Mouse (Mus musculus) heart, embryonic 15.5 days (tissue): ENCODE data around the gene Prune1. TPM values are rescaled to one million over a fixed set of nuclear protein-coding genes. Genes with fewer than 3 reads are reported as not detected.

ENCODE experiments used
- ATAC-seq: fragments of 200-750 bp; cut with Nextera tagmentation; replicated peaks from 2 replicates; pipeline ENCODE4 v1.8.0; 2017; ENCODE audit warnings: low read depth, moderate TSS enrichment; ENCODE audit not compliant: insufficient number of reproducible peaks, insufficient read depth, low FRiP score
- H3K27ac ChIP-seq: fragments of 300-500 bp; sonication (generic); 2 replicates; pipeline ENCODE4 v1.5.1; 2015; ENCODE audit warnings: mild to moderate bottlenecking, inconsistent platforms
- H3K27me3 ChIP-seq: fragments of 300-500 bp; sonication (generic); 2 replicates; pipeline ENCODE4 v1.6.1; 2015; ENCODE audit warnings: inconsistent platforms
- H3K36me3 ChIP-seq: fragments of 300-500 bp; sonication (generic); 2 replicates; pipeline ENCODE4 v1.6.1; 2015; ENCODE audit warnings: mild to moderate bottlenecking, inconsistent platforms
- H3K4me1 ChIP-seq: fragments of 300-500 bp; sonication (generic); replicated peaks from 2 replicates; pipeline ENCODE4 v1.6.1; 2015; ENCODE audit warnings: inconsistent platforms
- H3K4me2 ChIP-seq: fragments of 300-500 bp; sonication (generic); 2 replicates; pipeline ENCODE4 v1.6.1; 2015; ENCODE audit warnings: inconsistent platforms, mild to moderate bottlenecking, moderate library complexity
- H3K4me3 ChIP-seq: fragments of 300-500 bp; sonication (generic); 2 replicates; pipeline ENCODE4 v1.5.1; 2015; ENCODE audit warnings: mild to moderate bottlenecking, inconsistent platforms
- H3K9ac ChIP-seq: fragments of 300-500 bp; sonication (generic); 2 replicates; pipeline ENCODE4 v1.6.1; 2015; ENCODE audit warnings: mild to moderate bottlenecking, inconsistent platforms
- H3K9me3 ChIP-seq: fragments of 300-500 bp; sonication (generic); replicated peaks from 2 replicates; pipeline ENCODE4 v1.6.1; 2016; ENCODE audit warnings: inconsistent platforms
- whole genome bisulfite sequencing: fragments of 180-500 bp; shearing (Covaris S2); methylation state at CpG from one replicate; pipeline ENCODE4 v1.1.7; 2015; ENCODE audit warnings: mixed read lengths; 5-methylcytosine and 5-hydroxymethylcytosine counted together
- polyA plus RNA-seq: library from polyadenylated mRNA; unstranded; fragments of >200 nt; fragmentation: Nextera tagmentation; extraction: Ambion mirVana; gene quantifications from 2 replicates; pipeline ENCODE4 v1.2.1, GENCODE M21; 2015

Gene Prune1
- polyA plus RNA-seq, 1 experiment from 2014 or later = 23.8 TPM

DNA sequence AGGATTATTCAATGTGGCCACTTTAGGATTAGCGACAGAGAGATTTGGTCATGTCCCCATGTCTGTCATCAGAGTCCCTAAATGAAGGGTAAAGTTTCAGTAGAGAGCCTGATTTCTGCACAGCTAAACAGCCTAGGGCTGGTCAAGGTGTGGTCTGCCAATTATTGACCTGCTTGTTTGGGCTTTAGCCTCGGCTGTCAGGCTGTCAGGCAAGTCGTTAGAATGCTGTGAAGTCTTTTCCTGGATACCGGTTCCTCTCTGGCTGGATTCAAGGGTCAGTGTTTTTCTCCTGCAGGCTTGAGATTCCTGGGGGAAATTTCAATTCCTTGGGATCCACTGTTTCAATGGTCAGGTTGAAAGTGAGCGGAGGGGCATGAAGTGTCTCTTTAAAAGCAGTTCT lies 4.1 kb upstream of the Prune1 start:
- Histone ChIP-seq H3K4me3 (no peak overlapping the region), H3K27ac (no peak overlapping the region), H3K36me3 (peaks cover 6% of the 10 kb centered on the region; the same call in 1 of the 2 replicates), H3K9ac (no peak overlapping the region), H3K27me3 (no peaks in the 10 kb centered on the region), H3K4me1 (peaks cover 16% of the 10 kb centered on the region), H3K4me2 (no peak overlapping the region), H3K9me3 (no peaks in the 10 kb centered on the region)
- 66% methylated on average over 5 of the region's 5 CpGs for WGBS
- no peak for ATAC-seq

DNA sequence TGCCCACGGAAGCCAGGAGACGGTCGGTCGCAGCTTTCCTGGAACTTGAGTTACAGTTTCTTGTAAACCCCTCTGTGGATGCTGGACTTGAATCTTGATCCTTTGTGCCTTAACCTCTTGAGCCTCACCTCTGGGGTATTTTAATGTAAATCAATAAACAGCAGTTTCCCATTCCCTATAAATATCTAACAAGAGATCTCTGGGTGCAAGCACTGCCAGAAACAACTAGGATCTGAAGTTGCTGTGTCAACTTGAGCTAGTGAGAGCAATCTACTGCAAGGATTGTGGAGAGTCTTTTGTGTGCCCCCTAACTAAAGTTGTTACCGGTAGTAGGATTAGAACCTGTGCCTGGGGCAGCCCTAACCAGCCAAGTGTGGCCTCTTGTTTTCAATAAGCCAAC lies 3.5 kb upstream of the Prune1 start:
- Histone ChIP-seq H3K9me3 (no peaks in the 10 kb centered on the region), H3K4me2 (no peak overlapping the region), H3K36me3 (peaks cover 6% of the 10 kb centered on the region; the same call in 1 of the 2 replicates), H3K4me1 (peaks cover 19% of the 10 kb centered on the region), H3K9ac (no peak overlapping the region), H3K27ac (no peak overlapping the region), H3K27me3 (no peaks in the 10 kb centered on the region), H3K4me3 (no peak overlapping the region)
- 91% methylated on average over 5 of the region's 5 CpGs for WGBS
- no peak for ATAC-seq

DNA sequence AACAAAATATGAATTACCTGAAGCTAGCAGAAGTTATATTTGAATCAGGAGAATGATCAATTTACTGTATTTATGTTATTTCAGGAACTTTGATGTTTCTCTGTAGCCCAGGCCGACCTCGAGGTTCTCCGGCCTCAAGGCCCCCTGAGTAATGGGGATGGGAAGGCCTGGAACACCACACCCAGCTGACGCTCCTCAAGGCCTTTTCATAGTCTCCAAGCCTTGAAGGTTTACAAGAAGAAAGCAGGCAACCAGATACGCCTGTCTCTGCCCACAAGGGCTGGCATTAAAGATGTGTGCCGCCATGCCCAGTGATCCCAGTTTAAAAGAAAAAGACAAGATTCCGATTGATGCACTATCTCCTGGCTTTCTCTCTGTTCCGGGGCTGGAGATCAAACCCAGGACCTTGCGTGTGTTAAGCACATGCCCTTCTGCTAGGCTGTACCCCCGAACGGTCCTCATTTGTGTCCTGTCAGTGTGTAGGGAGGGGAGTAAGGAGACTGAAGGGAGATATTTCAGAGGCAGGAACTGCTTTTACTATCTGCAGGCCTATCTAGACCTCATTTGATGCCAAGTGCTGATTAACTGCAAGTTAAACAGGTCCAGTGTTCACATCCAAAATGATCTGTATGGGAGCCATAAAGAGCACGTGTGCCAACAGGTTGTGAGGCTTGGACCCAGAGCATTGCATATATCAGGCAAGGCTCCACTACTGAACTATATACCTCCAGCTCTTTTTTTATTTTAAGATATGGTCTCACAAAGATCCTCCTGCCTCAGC lies 2.8 kb upstream of the Prune1 start:
- H3K9ac ChIP-seq = no peak overlapping the region

DNA sequence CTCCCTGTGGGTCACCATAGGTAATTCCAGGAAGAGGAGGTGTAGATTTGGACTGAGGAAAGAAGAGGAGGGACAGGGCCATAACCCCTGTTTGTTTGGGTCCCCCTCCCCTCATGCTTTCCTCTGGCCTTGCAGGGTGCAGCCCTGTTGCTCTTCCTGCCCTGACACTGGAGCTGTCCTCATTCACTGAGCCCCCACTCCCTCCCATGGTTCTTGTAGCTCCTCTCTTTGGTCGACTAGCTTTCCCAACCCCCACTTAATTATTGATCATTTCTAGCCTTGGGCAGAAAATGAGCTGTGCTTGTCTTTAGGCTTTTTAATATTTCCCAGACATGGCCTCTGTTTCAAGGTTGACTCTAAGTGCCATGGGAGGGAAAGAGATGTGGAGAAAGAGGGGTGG lies 2.2 kb upstream of the Prune1 start:
- H3K4me3 ChIP-seq = peak overlapping the region; percentile 86
- peak overlapping the region; percentile 98 for H3K27ac ChIP-seq
- peak overlapping the region; percentile 87 for H3K4me2 ChIP-seq
- no peaks in the 10 kb centered on the region for H3K27me3 ChIP-seq
- peaks cover 20% of the 10 kb centered on the region for H3K4me1 ChIP-seq
- H3K36me3 ChIP-seq = peaks cover 6% of the 10 kb centered on the region; the same call in 1 of the 2 replicates
- WGBS = 26% methylated on average over 1 of the region's 1 CpGs
- ATAC-seq = no peak
- H3K9ac ChIP-seq = peak overlapping the region; percentile 86; the same call in 1 of the 2 replicates
- H3K9me3 ChIP-seq = no peaks in the 10 kb centered on the region

More for the DNA sequence above, 2.8 kb upstream of the Prune1 start:
- peak overlapping the region; percentile 87 for H3K4me2 ChIP-seq
- H3K36me3 ChIP-seq = peaks cover 6% of the 10 kb centered on the region; the same call in 1 of the 2 replicates
- ATAC-seq = no peak
- H3K4me1 ChIP-seq = peaks cover 20% of the 10 kb centered on the region
- no peak overlapping the region for H3K27ac ChIP-seq
- WGBS = 87% methylated on average over 12 of the region's 12 CpGs
- peak overlapping the region; percentile 86; the same call in 1 of the 2 replicates for H3K4me3 ChIP-seq
- no peaks in the 10 kb centered on the region for H3K27me3 ChIP-seq
- no peaks in the 10 kb centered on the region for H3K9me3 ChIP-seq

DNA sequence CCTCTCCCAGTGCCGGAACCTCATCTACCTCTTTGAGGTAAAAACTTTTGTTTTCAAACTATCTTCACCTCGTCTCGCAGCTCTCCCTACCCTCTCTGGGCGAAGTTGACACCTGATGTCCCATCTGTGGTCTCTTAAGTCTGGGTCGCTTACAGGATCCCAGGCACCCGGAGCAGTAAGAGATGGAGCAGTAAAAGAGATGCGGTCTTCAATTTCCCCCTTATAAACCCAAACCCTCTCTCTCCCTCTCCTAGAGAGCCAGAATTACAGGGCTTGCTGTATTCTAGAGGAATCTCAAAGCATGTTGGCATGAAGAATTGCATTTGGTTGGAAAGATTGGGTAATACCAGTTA lies 1.7 kb upstream of the Prune1 start:
- ATAC-seq = no peak
- peak overlapping the region; percentile 98 for H3K27ac ChIP-seq
- peak overlapping the region; percentile 87 for H3K4me2 ChIP-seq
- peaks cover 6% of the 10 kb centered on the region; the same call in 1 of the 2 replicates for H3K36me3 ChIP-seq
- H3K9me3 ChIP-seq = no peaks in the 10 kb centered on the region
- H3K27me3 ChIP-seq = no peaks in the 10 kb centered on the region
- WGBS = 3% methylated on average over 7 of the region's 7 CpGs
- H3K9ac ChIP-seq = peak overlapping the region; percentile 86
- H3K4me1 ChIP-seq = peaks cover 20% of the 10 kb centered on the region
- peak overlapping the region; percentile 86 for H3K4me3 ChIP-seq

DNA sequence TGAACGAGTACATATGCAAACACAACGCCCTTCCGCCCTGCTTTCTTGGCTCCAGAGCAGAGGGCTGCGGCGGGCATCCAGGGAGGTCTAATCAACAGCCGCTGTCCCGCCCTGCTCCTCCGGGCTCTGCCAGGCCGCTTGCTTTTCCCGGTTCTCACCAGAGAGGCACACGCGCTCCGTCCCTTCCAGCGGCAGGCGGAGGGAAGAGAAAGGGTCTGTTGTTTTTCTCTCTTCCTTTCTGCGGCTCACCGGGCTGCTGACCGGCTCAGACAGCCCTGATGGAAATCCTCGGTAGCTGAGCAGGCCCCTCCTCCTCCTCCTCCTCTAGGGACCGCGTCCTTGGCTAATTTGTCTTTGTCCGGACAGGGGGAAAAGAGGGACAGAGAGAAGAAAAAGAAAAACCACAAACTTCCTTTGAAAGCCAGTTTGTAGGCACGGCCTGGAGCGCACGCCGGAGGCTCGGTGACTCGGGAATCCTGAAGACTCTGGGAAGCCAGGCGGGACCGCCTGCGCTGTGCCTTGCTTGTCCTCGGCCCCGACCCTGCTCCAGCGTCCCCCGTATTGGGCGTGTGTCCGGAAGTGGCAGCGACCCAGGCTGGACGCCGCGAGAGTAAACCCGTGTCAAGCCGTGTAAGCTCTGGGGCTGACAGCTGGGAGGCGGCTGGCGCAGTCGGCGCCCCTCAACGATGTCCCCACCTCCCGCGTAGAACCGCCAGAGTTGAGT lies 1.2 kb upstream of the Prune1 start:
- peaks cover 4% of the 10 kb centered on the region; the same call in 1 of the 2 replicates for H3K36me3 ChIP-seq
- peak overlapping the region; percentile 86 for H3K9ac ChIP-seq
- H3K27me3 ChIP-seq = no peaks in the 10 kb centered on the region
- no peaks in the 10 kb centered on the region for H3K9me3 ChIP-seq
- H3K27ac ChIP-seq = peak overlapping the region; percentile 98
- H3K4me3 ChIP-seq = peak overlapping the region; percentile 86
- ATAC-seq = peak; percentile 65
- H3K4me2 ChIP-seq = peak overlapping the region; percentile 87
- peaks cover 20% of the 10 kb centered on the region for H3K4me1 ChIP-seq
- under 1% methylated on average over 49 of the region's 51 CpGs for WGBS

DNA sequence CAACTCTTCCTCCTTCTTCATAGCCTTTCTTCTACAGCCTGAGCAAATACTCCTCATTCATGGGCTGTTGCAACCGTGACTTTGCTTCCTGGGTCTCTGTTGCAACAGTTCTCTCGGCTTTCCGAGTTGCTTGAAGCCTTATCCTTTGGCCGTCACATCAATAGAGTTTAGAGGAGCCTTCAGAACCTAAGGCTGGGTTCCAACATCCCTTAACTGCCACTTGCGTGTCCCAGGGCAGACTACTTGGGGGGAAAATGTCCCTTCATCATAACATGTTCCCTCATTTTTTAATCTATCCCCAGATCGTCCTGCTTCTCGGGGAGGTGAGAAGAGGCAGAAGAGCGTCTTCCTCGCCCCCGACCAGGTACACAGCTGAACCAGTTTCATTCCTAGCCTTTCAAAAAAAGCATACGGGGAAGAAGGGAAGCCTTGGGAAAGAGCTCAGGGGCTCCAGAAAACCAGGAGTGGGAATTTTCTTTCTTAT lies 547 bp upstream of the Prune1 start:
- WGBS = under 1% methylated on average over 11 of the region's 11 CpGs
- H3K27me3 ChIP-seq = no peaks in the 10 kb centered on the region
- H3K36me3 ChIP-seq = no peaks in the 10 kb centered on the region
- peak overlapping the region; percentile 98 for H3K27ac ChIP-seq
- H3K9ac ChIP-seq = peak overlapping the region; percentile 86
- peaks cover 23% of the 10 kb centered on the region for H3K4me1 ChIP-seq
- peak overlapping the region; percentile 86 for H3K4me3 ChIP-seq
- H3K4me2 ChIP-seq = peak overlapping the region; percentile 87
- no peaks in the 10 kb centered on the region for H3K9me3 ChIP-seq
- no peak for ATAC-seq

DNA sequence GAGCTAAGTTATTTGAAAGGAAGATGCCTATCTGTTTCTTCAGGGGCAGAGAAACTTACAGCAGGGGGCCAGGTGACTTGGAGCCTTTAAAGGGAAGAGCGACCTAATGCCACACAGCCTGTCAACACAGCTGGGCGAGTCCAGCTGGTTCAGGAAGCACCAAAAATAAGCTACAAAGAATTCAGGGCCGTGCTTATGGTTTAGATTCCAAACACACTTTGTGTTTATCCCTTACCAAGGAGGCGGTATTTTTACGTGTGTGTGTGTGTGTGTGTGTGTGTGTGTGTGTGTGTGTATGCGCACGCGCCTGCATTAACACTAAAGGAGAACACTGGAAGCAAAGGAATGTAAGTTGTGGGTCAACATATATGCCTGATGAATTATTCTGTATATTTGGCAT lies 1.1 kb downstream of the Prune1 start:
- no peak for ATAC-seq
- Histone ChIP-seq H3K27ac (peak overlapping the region; percentile 98), H3K9ac (peak overlapping the region; percentile 91), H3K4me3 (peak overlapping the region; percentile 86), H3K27me3 (no peaks in the 10 kb centered on the region), H3K9me3 (no peaks in the 10 kb centered on the region), H3K4me2 (peak overlapping the region; percentile 87), H3K36me3 (no peaks in the 10 kb centered on the region), H3K4me1 (peaks cover 33% of the 10 kb centered on the region)
- 6% methylated on average over 8 of the region's 8 CpGs for whole genome bisulfite sequencing

DNA sequence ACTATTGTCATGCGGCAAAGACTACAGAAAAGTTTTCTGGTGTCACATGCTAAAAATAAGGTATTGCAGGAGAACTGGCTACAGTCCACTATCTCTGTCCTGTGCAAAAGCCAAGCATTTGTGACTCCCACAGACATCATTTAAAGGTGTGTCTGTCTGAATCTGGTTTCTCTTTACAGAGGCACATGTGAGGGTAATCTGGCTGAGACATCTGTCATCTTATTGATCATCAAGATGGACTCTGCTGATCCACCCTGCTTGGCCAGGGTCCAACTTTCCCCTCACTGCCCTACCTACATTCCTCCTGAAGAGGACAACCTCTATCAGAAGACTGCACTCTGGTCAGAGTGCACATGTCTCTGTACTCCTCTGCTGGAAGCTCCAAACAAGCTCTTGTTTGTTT lies 4.7 kb downstream of the Prune1 start:
- Histone ChIP-seq H3K27me3 (no peaks in the 10 kb centered on the region), H3K4me1 (peaks cover 38% of the 10 kb centered on the region), H3K9me3 (no peaks in the 10 kb centered on the region), H3K4me3 (no peak overlapping the region), H3K9ac (0 out of 2 replicates have a peak overlapping the region, but pooled peaks have one; percentile 3), H3K36me3 (no peaks in the 10 kb centered on the region), H3K27ac (peak overlapping the region; percentile 60), H3K4me2 (no peak overlapping the region)
- 35% methylated on average over 1 of the region's 1 CpGs for WGBS
- ATAC-seq = no peak

DNA sequence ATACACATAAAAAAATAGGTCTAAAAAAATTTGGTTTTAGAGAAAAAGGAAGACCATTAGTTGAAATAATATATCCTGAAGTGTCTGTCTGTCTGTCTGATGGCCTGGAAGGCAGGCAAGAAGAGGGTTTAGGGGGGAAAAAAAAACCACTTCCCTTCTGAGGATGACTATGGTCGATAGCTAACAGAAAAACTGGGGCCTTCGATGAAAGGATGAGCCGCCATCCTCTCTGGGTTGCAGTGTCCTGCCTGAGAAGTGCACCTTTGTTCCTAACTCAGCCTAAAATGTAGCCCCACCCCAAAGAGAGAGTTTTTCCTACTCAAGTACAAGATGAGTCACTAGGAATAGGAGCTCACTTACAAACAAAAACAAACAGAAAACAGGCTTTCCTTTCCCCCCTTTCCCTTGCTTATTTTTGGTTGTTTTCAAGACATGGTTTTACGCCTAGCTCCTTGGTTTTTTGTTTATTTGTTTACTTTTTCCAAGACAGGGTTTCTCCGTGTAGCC lies 5.4 kb downstream of the Prune1 start:
- H3K9me3 ChIP-seq = no peaks in the 10 kb centered on the region
- WGBS = 70% methylated on average over 5 of the region's 5 CpGs
- no peak overlapping the region for H3K4me2 ChIP-seq
- no peaks in the 10 kb centered on the region for H3K27me3 ChIP-seq
- no peak for ATAC-seq
- peak overlapping the region; percentile 60 for H3K27ac ChIP-seq
- H3K36me3 ChIP-seq = no peaks in the 10 kb centered on the region
- H3K4me1 ChIP-seq = peaks cover 38% of the 10 kb centered on the region
- H3K4me3 ChIP-seq = no peak overlapping the region
- no peak overlapping the region for H3K9ac ChIP-seq

DNA sequence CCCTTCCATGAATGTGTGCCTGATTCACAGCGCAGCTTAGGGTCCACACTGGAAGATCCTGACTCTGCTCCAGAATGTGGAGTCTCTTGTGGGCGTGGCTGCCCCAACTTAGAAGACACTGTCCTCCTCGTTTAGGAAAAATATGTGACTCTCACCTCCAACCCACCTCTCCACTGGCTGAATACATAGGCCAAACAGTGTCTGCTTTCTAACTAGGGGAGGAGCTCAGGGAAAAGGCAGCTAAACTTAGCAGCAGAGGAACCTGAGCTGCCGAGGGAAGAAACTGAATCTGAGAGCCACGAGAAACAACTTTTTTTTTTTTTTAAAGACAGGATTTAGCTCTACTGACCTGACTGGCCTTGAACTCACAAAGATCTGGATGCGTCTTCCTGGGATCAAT lies 6.7 kb downstream of the Prune1 start:
- Histone ChIP-seq H3K4me1 (peaks cover 34% of the 10 kb centered on the region), H3K27ac (0 out of 2 replicates have a peak overlapping the region, but pooled peaks have one; percentile 28), H3K4me3 (no peak overlapping the region), H3K27me3 (no peaks in the 10 kb centered on the region), H3K4me2 (no peak overlapping the region), H3K9me3 (no peaks in the 10 kb centered on the region), H3K36me3 (no peaks in the 10 kb centered on the region), H3K9ac (no peak overlapping the region)
- 58% methylated on average over 6 of the region's 6 CpGs for WGBS
- ATAC-seq = no peak
